Mouse (Mus musculus): ENCODE measurements at regions not wholly inside any gene's neighbourhood (a gene's known extent, or its start where the extent isn't known, plus 50 kb on each side); places are given as distances from the start of the nearest gene placed in this dataset.

DNA sequence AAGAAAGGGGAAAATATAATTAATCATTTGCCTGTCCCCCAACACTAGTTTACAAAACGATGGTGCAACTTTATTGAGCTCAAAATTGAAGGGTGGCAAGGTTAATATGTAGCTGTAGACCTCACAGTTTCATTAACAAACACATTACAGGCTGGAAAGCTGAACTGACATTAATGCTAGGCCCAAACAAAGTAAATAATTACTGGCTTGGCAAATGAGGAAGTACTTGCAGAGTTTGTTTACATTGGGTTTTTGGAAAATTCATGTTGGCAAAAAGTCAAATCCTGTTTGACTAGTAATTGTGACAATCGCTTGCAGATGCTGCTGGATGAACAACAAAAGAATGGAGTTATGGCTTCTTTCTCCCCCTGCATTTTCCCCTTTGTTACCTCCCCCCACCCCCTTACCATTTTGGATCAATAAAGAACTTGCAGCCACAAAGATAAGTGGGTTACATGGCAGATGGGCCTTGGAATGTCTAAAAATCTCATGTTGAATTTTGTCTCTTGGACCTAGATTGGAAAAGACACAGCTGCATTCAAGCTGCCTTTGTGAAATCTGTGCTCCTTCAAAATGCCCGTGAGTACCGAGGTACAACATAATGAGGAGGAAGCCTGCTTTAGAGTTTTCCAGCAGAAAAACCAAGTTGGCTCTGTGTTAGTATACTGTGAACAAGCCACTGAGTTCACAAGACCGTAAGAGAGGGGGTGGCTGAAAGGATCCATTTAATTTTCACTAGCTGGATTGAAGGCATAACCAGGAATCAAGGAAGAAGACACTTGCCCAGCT, 331.3 kb upstream of the BC052040 start:
- Histone ChIP-seq H3K79me2 (ENCODE audit: control insufficient read depth, insufficient read depth) (no peaks in the 10 kb centered on the region), H3K4me3 (ENCODE audit: insufficient read depth, poor library complexity, severe bottlenecking) (no peak overlapping the region), H3K27me3 (ENCODE audit: control insufficient read depth, insufficient read depth, insufficient read length) (no peaks in the 10 kb centered on the region), H3K79me3 (ENCODE audit: low read depth) (no peaks in the 10 kb centered on the region), H3ac (ENCODE audit: control insufficient read depth, insufficient read length, low read depth) (no peak overlapping the region), H3K36me3 (ENCODE audit: control insufficient read depth, insufficient read depth) (no peaks in the 10 kb centered on the region)
- no peak for TF ChIP-seq USF1 (IDR thresholded peaks at IDR 0.05; ENCODE audit: low read depth)
- no peak for TF ChIP-seq MYOG (IDR thresholded peaks at IDR 0.05; ENCODE audit: control insufficient read depth, extremely low read depth, insufficient read length)
- no peak for TF ChIP-seq CEBPB (IDR thresholded peaks at IDR 0.05; ENCODE audit: low read depth)
- no peak for TF ChIP-seq FOSL1 (IDR thresholded peaks at IDR 0.05; ENCODE audit: insufficient read depth, low read length, poor library complexity, severe bottlenecking)
- no peak for TF ChIP-seq CTCF (IDR thresholded peaks at IDR 0.05; ENCODE audit: control insufficient read depth, insufficient read depth, insufficient read length)
- TF ChIP-seq MAX (IDR thresholded peaks at IDR 0.05) = no peak
- TF ChIP-seq MYOD1 (IDR thresholded peaks at IDR 0.05; ENCODE audit: control insufficient read depth, insufficient read length, low read depth) = no peak

DNA sequence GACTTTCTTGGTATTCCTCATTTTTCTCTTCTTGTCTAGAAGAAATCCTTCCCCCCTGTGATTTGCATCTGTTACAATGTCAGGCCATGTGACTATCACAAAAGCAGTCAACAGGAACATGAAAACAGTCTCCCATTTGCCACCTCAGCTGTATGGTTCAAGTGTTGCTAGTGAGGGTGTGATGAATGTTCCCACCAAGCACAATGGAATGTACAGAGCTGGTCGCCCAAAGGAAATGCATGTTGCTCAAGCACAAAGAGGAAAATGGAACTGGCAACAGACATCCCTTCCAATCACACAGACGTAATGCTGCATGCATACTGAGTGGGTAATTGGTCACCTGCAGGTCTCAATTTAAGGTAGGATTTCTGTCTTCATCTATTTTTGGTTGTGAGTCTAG, 324.1 kb upstream of the BC052040 start:
- Histone ChIP-seq H3ac (ENCODE audit: control insufficient read depth, insufficient read length, low read depth) (no peak overlapping the region), H3K4me3 (ENCODE audit: insufficient read depth, poor library complexity, severe bottlenecking) (no peak overlapping the region), H3K79me3 (ENCODE audit: low read depth) (no peaks in the 10 kb centered on the region), H3K36me3 (ENCODE audit: control insufficient read depth, insufficient read depth) (no peaks in the 10 kb centered on the region), H3K27me3 (ENCODE audit: control insufficient read depth, insufficient read depth, insufficient read length) (no peaks in the 10 kb centered on the region), H3K79me2 (ENCODE audit: control insufficient read depth, insufficient read depth) (no peaks in the 10 kb centered on the region)
- TF ChIP-seq CEBPB (IDR thresholded peaks at IDR 0.05; ENCODE audit: low read depth) (no peak), FOSL1 (IDR thresholded peaks at IDR 0.05; ENCODE audit: insufficient read depth, low read length, poor library complexity, severe bottlenecking) (no peak), MYOD1 (IDR thresholded peaks at IDR 0.05; ENCODE audit: control insufficient read depth, insufficient read length, low read depth) (no peak), CTCF (IDR thresholded peaks at IDR 0.05; ENCODE audit: control insufficient read depth, insufficient read depth, insufficient read length) (no peak), MAX (IDR thresholded peaks at IDR 0.05) (no peak), MYOG (IDR thresholded peaks at IDR 0.05; ENCODE audit: control insufficient read depth, extremely low read depth, insufficient read length) (no peak), USF1 (IDR thresholded peaks at IDR 0.05; ENCODE audit: low read depth) (no peak)

DNA sequence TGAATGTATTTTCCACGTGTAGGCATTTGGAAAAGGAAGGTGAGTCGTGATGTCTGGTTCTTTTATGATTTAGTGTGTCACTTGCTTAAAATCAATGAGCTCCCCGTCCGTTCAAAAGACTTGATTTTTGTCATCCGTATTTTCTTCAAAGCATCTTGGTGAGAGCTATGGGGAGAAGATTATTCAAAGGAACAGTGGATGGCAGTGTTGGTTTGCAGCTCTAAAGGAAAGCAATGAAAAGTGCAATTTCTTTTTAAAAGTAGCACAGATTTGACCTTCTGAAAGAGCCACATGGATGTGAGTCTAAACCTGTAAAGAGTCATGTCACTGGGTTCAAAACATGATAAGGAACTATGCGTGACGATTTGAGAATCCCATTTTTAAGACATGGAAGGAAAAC, 313.3 kb upstream of the BC052040 start:
- Histone ChIP-seq H3K79me2 (ENCODE audit: control insufficient read depth, insufficient read depth) (no peaks in the 10 kb centered on the region), H3K79me3 (ENCODE audit: low read depth) (no peaks in the 10 kb centered on the region), H3K4me3 (ENCODE audit: insufficient read depth, poor library complexity, severe bottlenecking) (no peak overlapping the region), H3K27me3 (ENCODE audit: control insufficient read depth, insufficient read depth, insufficient read length) (no peaks in the 10 kb centered on the region), H3ac (ENCODE audit: control insufficient read depth, insufficient read length, low read depth) (no peak overlapping the region), H3K36me3 (ENCODE audit: control insufficient read depth, insufficient read depth) (no peaks in the 10 kb centered on the region)
- no peak for TF ChIP-seq CTCF (IDR thresholded peaks at IDR 0.05; ENCODE audit: control insufficient read depth, insufficient read depth, insufficient read length)
- no peak for TF ChIP-seq MAX (IDR thresholded peaks at IDR 0.05)
- TF ChIP-seq USF1 (IDR thresholded peaks at IDR 0.05; ENCODE audit: low read depth) = no peak
- no peak for TF ChIP-seq CEBPB (IDR thresholded peaks at IDR 0.05; ENCODE audit: low read depth)
- TF ChIP-seq MYOG (IDR thresholded peaks at IDR 0.05; ENCODE audit: control insufficient read depth, extremely low read depth, insufficient read length) = no peak
- no peak for TF ChIP-seq MYOD1 (IDR thresholded peaks at IDR 0.05; ENCODE audit: control insufficient read depth, insufficient read length, low read depth)

DNA sequence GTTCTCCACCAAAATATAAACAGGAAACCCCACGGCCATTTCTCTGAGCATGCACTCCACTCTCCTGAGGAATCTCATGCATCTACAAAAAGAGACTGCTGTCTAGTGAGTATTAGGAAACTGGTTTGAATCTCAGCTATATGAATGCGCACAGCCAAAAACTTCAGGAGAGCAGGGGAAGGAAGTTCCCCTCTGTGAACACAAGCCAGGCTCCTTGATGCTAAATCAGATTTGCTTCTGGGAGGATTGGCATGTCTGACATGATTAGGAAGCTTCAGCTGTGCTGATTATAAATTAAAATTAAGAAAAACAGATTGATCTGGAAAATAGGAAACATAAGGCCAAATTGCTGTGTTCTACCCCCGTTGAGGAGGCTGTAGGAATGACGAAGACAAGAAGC, 304.1 kb upstream of the BC052040 start:
- no peak overlapping the region for H3K4me3 ChIP-seq (ENCODE audit: insufficient read depth, poor library complexity, severe bottlenecking)
- TF ChIP-seq MYOG (IDR thresholded peaks at IDR 0.05; ENCODE audit: control insufficient read depth, extremely low read depth, insufficient read length) (no peak), FOSL1 (IDR thresholded peaks at IDR 0.05; ENCODE audit: insufficient read depth, low read length, poor library complexity, severe bottlenecking) (no peak), MAX (IDR thresholded peaks at IDR 0.05) (no peak), CEBPB (IDR thresholded peaks at IDR 0.05; ENCODE audit: low read depth) (no peak), CTCF (IDR thresholded peaks at IDR 0.05; ENCODE audit: control insufficient read depth, insufficient read depth, insufficient read length) (no peak), MYOD1 (IDR thresholded peaks at IDR 0.05; ENCODE audit: control insufficient read depth, insufficient read length, low read depth) (no peak), USF1 (IDR thresholded peaks at IDR 0.05; ENCODE audit: low read depth) (no peak)
- H3ac ChIP-seq (ENCODE audit: control insufficient read depth, insufficient read length, low read depth) = no peak overlapping the region
- no peaks in the 10 kb centered on the region for H3K36me3 ChIP-seq (ENCODE audit: control insufficient read depth, insufficient read depth)
- H3K27me3 ChIP-seq (ENCODE audit: control insufficient read depth, insufficient read depth, insufficient read length) = no peaks in the 10 kb centered on the region
- no peaks in the 10 kb centered on the region for H3K79me3 ChIP-seq (ENCODE audit: low read depth)
- no peaks in the 10 kb centered on the region for H3K79me2 ChIP-seq (ENCODE audit: control insufficient read depth, insufficient read depth)

DNA sequence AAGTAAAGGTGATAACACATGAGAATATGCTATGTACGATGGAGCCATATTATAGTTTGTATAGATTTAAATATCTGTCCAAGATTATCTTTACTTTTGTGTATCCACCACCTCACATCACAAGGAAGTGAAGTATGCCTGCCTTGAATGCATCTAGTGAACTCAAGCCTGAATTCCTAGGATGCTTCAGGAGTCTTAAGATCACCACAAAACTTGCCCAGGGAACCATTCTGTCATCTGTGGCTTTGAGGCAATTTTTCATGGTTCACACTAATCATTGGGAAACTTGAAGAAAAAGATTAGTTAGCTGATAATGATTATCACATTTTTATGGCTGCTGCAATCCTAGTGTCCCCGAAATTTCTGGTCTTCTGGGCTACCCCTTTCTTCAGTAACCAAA, 288.5 kb upstream of the BC052040 start:
- Histone ChIP-seq H3K79me3 (ENCODE audit: low read depth) (no peaks in the 10 kb centered on the region), H3K36me3 (ENCODE audit: control insufficient read depth, insufficient read depth) (no peaks in the 10 kb centered on the region), H3K79me2 (ENCODE audit: control insufficient read depth, insufficient read depth) (no peaks in the 10 kb centered on the region), H3K4me3 (ENCODE audit: insufficient read depth, poor library complexity, severe bottlenecking) (no peak overlapping the region), H3ac (ENCODE audit: control insufficient read depth, insufficient read length, low read depth) (no peak overlapping the region), H3K27me3 (ENCODE audit: control insufficient read depth, insufficient read depth, insufficient read length) (no peaks in the 10 kb centered on the region)
- TF ChIP-seq MAX (IDR thresholded peaks at IDR 0.05) = no peak

DNA sequence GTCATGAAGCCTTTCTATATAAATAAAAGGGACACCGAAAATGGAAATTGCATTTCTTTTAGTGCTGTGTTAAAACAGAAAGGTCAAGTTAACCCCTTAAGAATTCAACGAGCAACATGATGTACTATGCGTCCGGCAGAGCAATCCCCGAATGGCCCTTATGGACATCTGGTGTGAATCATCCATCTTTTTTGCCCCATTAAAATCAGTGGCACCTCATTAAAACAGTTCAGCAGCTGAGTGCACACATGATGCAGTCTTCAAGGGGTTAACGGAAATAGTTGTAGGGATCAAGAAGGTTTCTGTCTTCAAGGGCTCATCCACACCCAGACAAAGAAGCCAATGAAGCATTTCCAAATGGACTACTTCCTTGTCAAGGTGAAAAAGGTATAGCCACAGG, 284.1 kb upstream of the BC052040 start:
- no peaks in the 10 kb centered on the region for H3K27me3 ChIP-seq (ENCODE audit: control insufficient read depth, insufficient read depth, insufficient read length)
- no peak for TF ChIP-seq CTCF (IDR thresholded peaks at IDR 0.05; ENCODE audit: control insufficient read depth, insufficient read depth, insufficient read length)
- no peak for TF ChIP-seq MAX (IDR thresholded peaks at IDR 0.05)
- TF ChIP-seq MYOD1 (IDR thresholded peaks at IDR 0.05; ENCODE audit: control insufficient read depth, insufficient read length, low read depth) = no peak
- H3K79me2 ChIP-seq (ENCODE audit: control insufficient read depth, insufficient read depth) = no peaks in the 10 kb centered on the region

More for the DNA sequence above, 284.1 kb upstream of the BC052040 start:
- H3K36me3 ChIP-seq (ENCODE audit: control insufficient read depth, insufficient read depth) = no peaks in the 10 kb centered on the region
- no peaks in the 10 kb centered on the region for H3K79me3 ChIP-seq (ENCODE audit: low read depth)
- no peak overlapping the region for H3K4me3 ChIP-seq (ENCODE audit: insufficient read depth, poor library complexity, severe bottlenecking)
- no peak overlapping the region for H3ac ChIP-seq (ENCODE audit: control insufficient read depth, insufficient read length, low read depth)

Data from C2C12 (cell line).